Mouse (Mus musculus) thymus, adult 18-20 months (tissue): ENCODE measurements around the gene Kcnma1.

Source experiments
- DNase-seq, 2 experiments: peaks; one replicate each; pipeline ENCODE4 v3.0.0; 2022; ENCODE audit warnings: mixed read lengths in 2 of 2

Kcnma1 gene

DNA sequence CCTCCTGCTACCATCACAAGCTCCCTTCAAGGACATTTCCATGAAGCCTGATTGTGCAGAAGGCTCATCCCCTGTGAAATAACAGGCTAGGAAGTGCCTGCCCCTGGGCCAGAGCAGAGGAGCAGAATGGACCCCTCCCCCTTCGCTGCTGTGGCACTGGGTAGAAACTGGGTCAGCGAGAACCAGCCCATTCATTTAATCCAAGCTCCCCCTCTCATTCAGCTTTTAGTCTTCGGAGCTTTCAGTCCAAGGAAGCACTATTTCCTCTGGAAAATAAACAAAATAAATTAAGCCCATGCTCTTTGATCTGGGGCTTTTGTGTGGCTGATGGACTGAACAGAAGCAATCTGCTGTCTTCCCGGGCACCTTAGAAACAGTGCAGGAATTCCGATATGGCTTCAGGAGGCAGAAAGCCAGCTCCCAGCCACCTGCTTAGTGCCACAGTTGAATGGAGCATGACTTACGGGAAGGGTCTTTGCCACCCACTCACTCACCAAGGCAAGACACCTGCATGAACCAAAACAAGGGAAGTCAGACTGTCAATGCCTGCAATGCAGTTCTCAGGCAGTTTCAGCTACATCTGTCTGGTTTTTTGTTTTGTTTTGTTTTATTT is 165.7 kb downstream of the Kcnma1 start:
- no peak for DNase-seq

- no peak for DNase-seq
Measured at GRCm38 (mm10) chr14:23846706-23847105, 167.6 kb downstream of the Kcnma1 start.

- DNase-seq = no peak
Measured at GRCm38 (mm10) chr14:23842025-23842424, 172.3 kb downstream of the Kcnma1 start.

DNA sequence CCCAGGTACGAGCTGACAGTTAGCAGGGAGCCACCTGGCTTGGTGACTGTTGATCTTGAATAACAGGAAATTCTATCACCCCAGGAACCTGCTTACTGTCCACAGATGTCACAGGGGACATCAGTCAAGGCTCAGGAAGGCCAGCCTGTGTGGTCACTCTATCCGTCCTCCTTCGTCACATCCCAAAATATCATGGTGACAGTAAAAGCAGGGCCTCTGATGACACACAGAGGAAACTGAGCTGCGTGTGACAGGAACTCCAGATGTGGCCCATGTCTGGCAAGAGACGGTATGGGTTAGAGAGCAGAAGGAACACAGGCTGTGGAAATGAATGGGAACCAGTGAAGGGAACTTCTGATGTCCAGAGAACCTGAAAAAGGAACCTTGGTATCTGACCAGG is 174.7 kb downstream of the Kcnma1 start:
- DNase-seq = no peak

- no peak for DNase-seq
Measured at GRCm38 (mm10) chr14:23835387-23836111, 178.7 kb downstream of the Kcnma1 start.

- DNase-seq = no peak
Measured at GRCm38 (mm10) chr14:23831284-23831683, 183.0 kb downstream of the Kcnma1 start.

- no peak for DNase-seq
Measured at GRCm38 (mm10) chr14:23830316-23830715, 184.0 kb downstream of the Kcnma1 start.

GRCm38 (mm10) chr14:23828711-23829320 is 185.5 kb downstream of the Kcnma1 start:
- DNase-seq = no peak

- no peak for DNase-seq
Measured at GRCm38 (mm10) chr14:23824937-23825336, 189.4 kb downstream of the Kcnma1 start.

DNA sequence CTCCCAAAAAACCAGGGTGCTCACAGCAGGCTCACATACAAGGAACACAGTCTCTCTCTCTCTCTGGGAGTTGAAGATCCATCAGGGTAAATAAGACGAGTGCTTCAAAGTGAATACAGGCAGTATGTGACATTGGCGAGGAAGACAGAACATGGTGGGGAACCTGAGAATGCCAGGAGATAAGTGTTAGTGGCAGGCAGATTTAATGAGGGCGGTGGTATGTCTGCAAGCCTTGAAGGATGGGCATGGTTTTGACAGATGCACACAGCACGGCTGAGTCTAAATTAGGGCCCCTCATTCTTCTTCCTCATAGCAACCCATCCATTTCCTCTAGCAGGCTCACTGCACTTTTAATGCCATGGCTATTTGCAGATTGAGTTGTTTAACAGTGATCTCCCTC is 190.0 kb downstream of the Kcnma1 start:
- no peak for DNase-seq

DNA sequence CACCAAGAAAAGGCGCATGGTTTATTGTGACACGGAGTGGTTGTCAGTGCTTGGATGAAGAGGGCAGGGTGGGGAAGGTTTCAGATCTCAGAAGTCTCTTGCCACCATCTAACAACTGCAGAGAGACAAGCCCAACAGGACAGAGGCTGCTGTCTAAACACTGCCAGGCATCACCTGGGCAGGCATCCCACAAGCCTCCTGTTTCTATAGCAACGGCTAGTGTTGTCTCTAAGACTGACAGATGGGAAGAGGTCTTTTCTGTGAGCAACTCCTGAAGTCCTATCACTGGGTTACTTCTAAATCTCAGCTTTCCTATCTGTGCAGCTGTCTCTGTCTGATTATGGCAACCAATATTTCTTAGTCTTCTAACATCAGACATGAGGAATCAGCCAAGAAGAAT is 196.7 kb downstream of the Kcnma1 start:
- no peak for DNase-seq

GRCm38 (mm10) chr14:23810081-23810480 is 204.2 kb downstream of the Kcnma1 start:
- DNase-seq = no peak

GRCm38 (mm10) chr14:23809124-23809523 is 205.2 kb downstream of the Kcnma1 start:
- no peak for DNase-seq

DNA sequence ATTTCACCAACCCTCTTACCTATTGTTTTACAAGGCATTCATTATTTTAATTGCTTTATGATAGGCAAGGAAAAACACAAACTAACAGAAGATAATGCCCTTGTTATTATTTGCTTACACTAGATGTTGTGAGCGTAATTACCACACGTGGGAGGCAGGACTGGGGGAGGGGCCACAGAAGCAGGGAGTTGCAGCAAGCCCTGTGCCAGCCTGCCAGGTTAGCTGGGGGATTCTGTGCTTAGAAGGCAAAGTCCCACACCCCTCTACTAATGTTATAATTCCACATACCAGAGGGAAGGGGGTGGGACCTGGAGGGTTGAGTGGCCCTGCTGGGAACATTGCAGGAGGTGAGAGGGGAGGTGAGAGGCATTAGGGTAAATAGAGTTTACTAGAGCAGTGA is 207.9 kb downstream of the Kcnma1 start:
- DNase-seq = no peak

- no peak for DNase-seq
Measured at GRCm38 (mm10) chr14:23796878-23797277, 217.4 kb downstream of the Kcnma1 start.

DNA sequence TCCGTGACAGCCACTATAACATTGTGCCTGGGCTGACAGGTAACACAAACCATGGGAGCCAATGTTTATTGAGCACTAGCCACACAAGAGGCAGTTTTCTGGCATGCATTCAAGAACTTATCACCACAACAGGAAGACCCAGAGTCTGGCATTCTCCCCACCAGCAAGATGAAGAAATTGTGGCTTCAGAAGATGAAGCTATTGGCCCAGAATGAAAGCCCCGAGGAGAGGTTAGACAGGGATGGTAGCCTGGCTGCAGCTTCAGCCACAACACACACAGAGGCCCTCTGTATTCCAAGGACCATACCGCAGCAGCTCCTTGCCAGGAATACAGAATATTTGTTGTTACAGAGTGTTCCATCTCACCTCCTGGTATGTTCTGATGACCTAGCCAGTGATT is 221.6 kb downstream of the Kcnma1 start:
- no peak for DNase-seq

DNA sequence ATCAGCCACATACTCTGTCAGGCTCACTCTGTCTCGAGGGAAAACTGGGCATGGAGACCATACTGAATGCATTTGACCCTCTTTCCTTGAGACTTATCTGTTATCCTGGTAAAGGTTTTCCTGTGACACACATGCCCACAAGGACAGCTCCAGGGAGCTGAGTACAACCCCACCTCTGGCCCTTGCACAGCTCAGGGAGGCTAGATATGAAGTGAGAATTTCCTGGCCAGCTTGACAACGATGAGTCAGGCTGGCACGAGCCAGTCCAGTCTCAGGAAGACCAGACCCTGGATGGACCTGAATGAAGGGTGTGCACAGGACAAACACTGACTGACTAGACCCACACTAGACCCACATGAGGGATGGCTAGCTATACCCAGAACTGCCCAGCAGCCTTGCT is 222.2 kb downstream of the Kcnma1 start:
- no peak for DNase-seq

DNA sequence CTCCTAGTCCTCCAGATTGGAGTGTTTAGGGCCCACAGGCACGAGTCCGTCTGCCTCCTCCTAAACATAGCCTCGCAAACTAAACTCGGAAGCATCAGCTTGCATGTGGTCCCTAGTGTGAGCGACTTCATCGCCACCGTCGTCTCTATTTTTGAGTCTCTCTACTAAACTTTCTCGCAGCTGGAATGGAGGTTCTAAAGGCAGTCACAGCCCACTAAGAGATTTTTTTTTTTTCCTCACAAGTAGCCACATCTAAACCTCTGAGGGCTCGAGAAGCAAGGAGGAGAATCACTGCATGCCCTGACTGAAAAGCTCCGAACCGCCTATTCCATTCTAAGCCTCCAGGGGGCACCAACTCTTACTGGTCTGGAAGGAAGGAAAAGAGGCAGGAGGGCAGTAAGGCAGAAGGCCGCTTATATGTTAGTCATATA is 223.0 kb downstream of the Kcnma1 start:
- DNase-seq = no peak

GRCm38 (mm10) chr14:23786687-23787073 is 227.6 kb downstream of the Kcnma1 start:
- no peak for DNase-seq

- no peak for DNase-seq
Measured at GRCm38 (mm10) chr14:23785921-23786686, 228.2 kb downstream of the Kcnma1 start.

- no peak for DNase-seq
Measured at GRCm38 (mm10) chr14:23782845-23783609, 231.3 kb downstream of the Kcnma1 start.

DNA sequence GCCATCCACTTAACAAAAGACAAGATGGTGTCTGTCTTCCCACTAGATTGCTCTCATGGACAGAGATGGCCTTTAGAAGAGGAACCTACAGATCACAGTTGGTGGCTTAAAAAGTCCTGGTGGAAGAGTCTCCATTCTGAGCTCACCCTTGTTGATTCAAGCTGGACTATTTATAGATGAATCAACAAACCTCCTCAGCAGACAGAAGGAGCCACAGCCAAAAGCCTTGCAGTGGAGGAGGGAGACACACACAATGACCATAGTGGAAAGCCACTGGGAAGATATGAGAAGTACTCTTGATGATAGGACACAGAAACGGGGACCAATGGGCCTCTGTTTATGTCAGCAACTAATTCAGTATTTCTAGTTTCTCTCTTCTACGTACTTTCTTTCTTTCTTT is 239.7 kb downstream of the Kcnma1 start:
- DNase-seq = no peak

- no peak for DNase-seq
Measured at GRCm38 (mm10) chr14:23772685-23773084, 241.6 kb downstream of the Kcnma1 start.
